Mouse (Mus musculus) E14TG2a.4 (cell line): ENCODE results near the gene Tmx4.
"Not testable (repeated sequence)": the region's sequence is repeated elsewhere in the genome, so short reads cannot be mapped to it uniquely, and the experiment has no call there.

Source experiments
- H3K27me3 ChIP-seq: 2 replicates; pipeline ENCODE4 v1.6.1; 2014; ENCODE audit warnings: low read length, control low read depth; ENCODE audit not compliant: insufficient read depth
- H3K36me3 ChIP-seq: 2 replicates; pipeline ENCODE4 v1.6.1; 2014; ENCODE audit warnings: low read length, control low read depth; ENCODE audit not compliant: insufficient read depth
- H3K4me1 ChIP-seq: replicated peaks from 2 replicates; pipeline ENCODE4 v1.6.1; 2014; ENCODE audit warnings: low read depth, low read length, control low read depth
- H3K4me3 ChIP-seq: replicated peaks from 2 replicates; pipeline ENCODE4 v1.5.1; 2014; ENCODE audit warnings: mild to moderate bottlenecking, low read length
- H3K9me3 ChIP-seq: 2 replicates; pipeline ENCODE4 v1.6.1; 2014; ENCODE audit warnings: low read length, control low read depth
- CTCF ChIP-seq: conservative IDR thresholded peaks from 2 replicates; pipeline ENCODE4 v1.5.1; 2014; ENCODE audit warnings: low read length
- NANOG ChIP-seq: IDR thresholded peaks from 2 replicates; pipeline ENCODE4 v1.6.1; 2014; ENCODE audit warnings: borderline replicate concordance, low read length, mixed read lengths
- POU5F1 ChIP-seq: IDR thresholded peaks from 2 replicates; pipeline ENCODE4 v1.6.1; 2014; ENCODE audit warnings: low read length, borderline replicate concordance

Gene Tmx4

GRCm38 (mm10) chr2:134654668-134655067, 10.7 kb upstream of the Tmx4 start:
- Histone ChIP-seq H3K27me3 (no peaks in the 10 kb centered on the region), H3K4me3 (no peak overlapping the region), H3K9me3 (peaks cover 7% of the 10 kb centered on the region), H3K36me3 (no peaks in the 10 kb centered on the region), H3K4me1 (no peaks in the 10 kb centered on the region)
- no peak for TF ChIP-seq CTCF
- TF ChIP-seq NANOG = no peak

GRCm38 (mm10) chr2:134652759-134653158, 8.8 kb upstream of the Tmx4 start:
- Histone ChIP-seq H3K4me3 (no peak overlapping the region), H3K9me3 (peaks cover 6% of the 10 kb centered on the region), H3K27me3 (peaks cover under 1% of the 10 kb centered on the region; the same call in 1 of the 2 replicates), H3K4me1 (no peaks in the 10 kb centered on the region), H3K36me3 (no peaks in the 10 kb centered on the region)
- TF ChIP-seq NANOG = no peak
- no peak for TF ChIP-seq CTCF
- no peak for TF ChIP-seq POU5F1

- Histone ChIP-seq H3K27me3 (peaks cover 3% of the 10 kb centered on the region; the same call in 1 of the 2 replicates), H3K4me1 (peaks cover 5% of the 10 kb centered on the region), H3K9me3 (peaks cover 6% of the 10 kb centered on the region), H3K36me3 (no peaks in the 10 kb centered on the region), H3K4me3 (no peak overlapping the region)
- no peak for TF ChIP-seq CTCF
- no peak for TF ChIP-seq POU5F1
- TF ChIP-seq NANOG = no peak
Measured at GRCm38 (mm10) chr2:134648999-134649398, 5.1 kb upstream of the Tmx4 start.

- peaks cover 12% of the 10 kb centered on the region for H3K4me1 ChIP-seq
- no peak overlapping the region for H3K4me3 ChIP-seq
- TF ChIP-seq NANOG = no peak
- TF ChIP-seq CTCF = no peak
- TF ChIP-seq POU5F1 = no peak
- no peaks in the 10 kb centered on the region for H3K36me3 ChIP-seq
- peaks cover 3% of the 10 kb centered on the region; the same call in 1 of the 2 replicates for H3K27me3 ChIP-seq
- H3K9me3 ChIP-seq = peaks cover 6% of the 10 kb centered on the region
Measured at GRCm38 (mm10) chr2:134645752-134646151, 1.8 kb upstream of the Tmx4 start.

GRCm38 (mm10) chr2:134645166-134645565, 1.2 kb upstream of the Tmx4 start:
- TF ChIP-seq CTCF = no peak
- TF ChIP-seq NANOG = no peak
- no peak for TF ChIP-seq POU5F1
- peaks cover 6% of the 10 kb centered on the region for H3K9me3 ChIP-seq
- H3K36me3 ChIP-seq = no peaks in the 10 kb centered on the region
- H3K4me3 ChIP-seq = no peak overlapping the region
- peaks cover 12% of the 10 kb centered on the region for H3K4me1 ChIP-seq
- peaks cover 3% of the 10 kb centered on the region; the same call in 1 of the 2 replicates for H3K27me3 ChIP-seq

- H3K4me3 ChIP-seq = no peak overlapping the region
- H3K27me3 ChIP-seq = peaks cover 3% of the 10 kb centered on the region; the same call in 1 of the 2 replicates
Measured at GRCm38 (mm10) chr2:134644301-134644912, 462 bp upstream of the Tmx4 start.

GRCm38 (mm10) chr2:134642377-134642776, 1.6 kb downstream of the Tmx4 start:
- no peaks in the 10 kb centered on the region for H3K36me3 ChIP-seq
- TF ChIP-seq NANOG (no peak), POU5F1 (no peak), CTCF (no peak)
- H3K4me3 ChIP-seq = no peak overlapping the region
- H3K4me1 ChIP-seq = peaks cover 12% of the 10 kb centered on the region
- H3K27me3 ChIP-seq = no peaks in the 10 kb centered on the region
- no peaks in the 10 kb centered on the region for H3K9me3 ChIP-seq

More at GRCm38 (mm10) chr2:134644301-134644912, 462 bp upstream of the Tmx4 start:
- Histone ChIP-seq H3K9me3 (no peaks in the 10 kb centered on the region), H3K4me1 (peaks cover 12% of the 10 kb centered on the region), H3K36me3 (no peaks in the 10 kb centered on the region)
- TF ChIP-seq NANOG = no peak
- TF ChIP-seq CTCF = no peak
- no peak for TF ChIP-seq POU5F1

- Histone ChIP-seq H3K27me3 (no peaks in the 10 kb centered on the region), H3K4me1 (peaks cover 12% of the 10 kb centered on the region), H3K4me3 (no peak overlapping the region), H3K9me3 (no peaks in the 10 kb centered on the region), H3K36me3 (no peaks in the 10 kb centered on the region)
- no peak for TF ChIP-seq NANOG
- no peak for TF ChIP-seq CTCF
- TF ChIP-seq POU5F1 = no peak
Measured at GRCm38 (mm10) chr2:134641372-134641771, 2.6 kb downstream of the Tmx4 start.

GRCm38 (mm10) chr2:134640398-134640797, 3.5 kb downstream of the Tmx4 start:
- no peaks in the 10 kb centered on the region for H3K27me3 ChIP-seq
- no peaks in the 10 kb centered on the region for H3K9me3 ChIP-seq
- H3K4me3 ChIP-seq = no peak overlapping the region
- TF ChIP-seq NANOG = no peak
- no peak for TF ChIP-seq POU5F1
- no peak for TF ChIP-seq CTCF
- no peaks in the 10 kb centered on the region for H3K36me3 ChIP-seq
- peaks cover 12% of the 10 kb centered on the region for H3K4me1 ChIP-seq

GRCm38 (mm10) chr2:134628541-134628940, 15.4 kb downstream of the Tmx4 start:
- H3K27me3 ChIP-seq, H3K9me3 ChIP-seq, H3K36me3 ChIP-seq, H3K4me3 ChIP-seq, H3K4me1 ChIP-seq: not testable (repeated sequence)
